ENCODE assay signal across 23 mouse cellular contexts in genomic region chr5:150111236-150111635, GRCm38 (mm10). TPM values are rescaled to one million over a fixed set of nuclear protein-coding genes. Genes with fewer than 3 reads are reported as not detected.
A peak's percentile ranks its signal among the peaks of the same experiment; 100 is the strongest.
DNase-seq lines count a peak whose midpoint lies in the region; ATAC-seq lines count a peak whose summit lies in the region.
"Had no signal": no experiment of that assay in that cellular context is flagged by ENCODE, and none has a peak within 500 bp of the region (broad histone marks: within the 10 kb centered on the region; RNA-seq: fewer than 3 reads in every experiment).

No protein-coding gene starts in this region.

- H3K9me3 ChIP-seq in heart, embryonic 11.5 days (replicated peaks; ENCODE audit: control insufficient read depth, low read length), result no peaks in the 10 kb centered on the region
- H3K9me3 ChIP-seq: embryonic facial prominence, embryonic 13.5 days; embryonic facial prominence, embryonic 15.5 days; forebrain, embryonic 10.5 days; forebrain, embryonic 12.5 days had no signal

- WGBS in heart, embryonic 11.5 days (ENCODE audit: insufficient replicate concordance), result 53% methylated on average over 8 of the region's 8 CpGs

- H3K4me3 ChIP-seq in heart, embryonic 11.5 days (ENCODE audit: low read depth, low read length), result no peak overlapping the region
- H3K4me3 ChIP-seq: embryonic facial prominence, embryonic 13.5 days; embryonic facial prominence, embryonic 15.5 days; erythroblast, embryonic 14.5 days; forebrain, embryonic 10.5 days; forebrain, embryonic 12.5 days had no signal

- H3K36me3 ChIP-seq in heart, embryonic 11.5 days (ENCODE audit: control insufficient read depth, insufficient read depth, low read length), result no peaks in the 10 kb centered on the region
- H3K36me3 ChIP-seq: embryonic facial prominence, embryonic 13.5 days; embryonic facial prominence, embryonic 15.5 days; forebrain, embryonic 10.5 days; forebrain, embryonic 12.5 days had no signal

- H3K27ac ChIP-seq in heart, embryonic 11.5 days (ENCODE audit: low read depth, low read length), result no peak overlapping the region
- H3K27ac ChIP-seq: embryonic facial prominence, embryonic 13.5 days; embryonic facial prominence, embryonic 15.5 days; forebrain, embryonic 10.5 days; forebrain, embryonic 12.5 days had no signal

- H3K27me3 ChIP-seq in heart, embryonic 11.5 days (ENCODE audit: control insufficient read depth, insufficient read depth, low read length), result no peaks in the 10 kb centered on the region
- H3K27me3 ChIP-seq: embryonic facial prominence, embryonic 13.5 days; embryonic facial prominence, embryonic 15.5 days; forebrain, embryonic 12.5 days had no signal

- H3K9ac ChIP-seq in heart, embryonic 11.5 days (ENCODE audit: low read depth, low read length), result no peak overlapping the region
- H3K9ac ChIP-seq: embryonic facial prominence, embryonic 13.5 days; embryonic facial prominence, embryonic 15.5 days; forebrain, embryonic 12.5 days had no signal

- ATAC-seq in heart, embryonic 11.5 days (replicated peaks; ENCODE audit: insufficient number of reproducible peaks, low FRiP score, low TSS enrichment), result no peak
- no peak for ATAC-seq in frontal cortex, adult (ENCODE audit: low TSS enrichment)
- ATAC-seq: forebrain, embryonic 14.5 days; forebrain, embryonic 16.5 days had no signal

- H3K4me2 ChIP-seq in heart, embryonic 11.5 days, result no peak overlapping the region
- H3K4me2 ChIP-seq: embryonic facial prominence, embryonic 13.5 days; embryonic facial prominence, embryonic 15.5 days; forebrain, embryonic 12.5 days had no signal

- H3K4me1 ChIP-seq in heart, embryonic 11.5 days (ENCODE audit: control insufficient read depth, insufficient read depth, low read length), result peaks cover 11% of the 10 kb centered on the region

- peak; percentile 0 to 28 for DNase-seq in spleen, postnatal 4 days (ENCODE audit: low spot score in 2 of 2)
- no peak for DNase-seq in spleen, adult 12 weeks (ENCODE audit: low spot score)
- peak; percentile 59 for DNase-seq in ES-CJ7 (ENCODE audit: low read depth, low spot score)
- peak; percentile 46 for DNase-seq in ZHBTc4 (ENCODE audit: low read depth, low spot score)
- DNase-seq: adrenal gland, adult 2 months; adrenal gland, postnatal 10 days; adrenal gland, postnatal 25 days; cerebellum, adult 11 months; cerebellum, adult 18-20 months; cerebellum, adult 8-10 months; cerebellum, adult 9-11 months; cerebellum, postnatal 14 days; cerebellum, postnatal 36 days; embryo, embryonic 11 days had no signal

RNA-seq across cellular contexts. Expression of gene Fry, which starts 7.2 kb away (rescaled TPM):
- 26.6 and 32.5 TPM in 2 replicates for polyA plus RNA-seq in heart, embryonic 11.5 days (2014; fragmentation: Nextera tagmentation; extraction: Ambion mirVana)
